Mouse (Mus musculus): ENCODE data around the gene Chst12.
"Not testable (repeated sequence)": the region's sequence is repeated elsewhere in the genome, so short reads cannot be mapped to it uniquely, and the experiment has no call there.

Chst12 gene

GRCm38 (mm10) chr5:140505208-140505780 lies at the start of gene Chst12:
Gene Chst12 (plus strand): TSS chr5:140505550.
- DNase-seq (ENCODE audit: low spot score in 2 of 2): peak; percentile 98 to 99

- DNase-seq (ENCODE audit: low spot score in 2 of 2): no peak
These were observed 43.9 kb upstream of the Chst12 start for GRCm38 (mm10) chr5:140461476-140461875.

- not testable (repeated sequence) for DNase-seq (ENCODE audit: low spot score in 2 of 2)
These were observed 42.2 kb upstream of the Chst12 start for GRCm38 (mm10) chr5:140463151-140463550.

- peak in 1 of 2 experiments; percentile 28 for DNase-seq (ENCODE audit: low spot score in 2 of 2)
These were observed 40.4 kb upstream of the Chst12 start for GRCm38 (mm10) chr5:140464943-140465342.

- no peak for DNase-seq (ENCODE audit: low spot score in 2 of 2)
These were observed 33.0 kb upstream of the Chst12 start for GRCm38 (mm10) chr5:140472336-140472735.

GRCm38 (mm10) chr5:140481458-140481857 lies 23.9 kb upstream of the Chst12 start:
- peak in 1 of 2 experiments; percentile 8 for DNase-seq (ENCODE audit: low spot score in 2 of 2)

- DNase-seq (ENCODE audit: low spot score in 2 of 2): no peak
These were observed 14.2 kb upstream of the Chst12 start for GRCm38 (mm10) chr5:140491142-140491541.

GRCm38 (mm10) chr5:140492684-140493233 lies 12.6 kb upstream of the Chst12 start:
- no peak for DNase-seq (ENCODE audit: low spot score in 2 of 2)

- DNase-seq (ENCODE audit: low spot score in 2 of 2): no peak
These were observed 7.2 kb upstream of the Chst12 start for GRCm38 (mm10) chr5:140498176-140498575.

- no peak for DNase-seq (ENCODE audit: low spot score in 2 of 2)
These were observed 4.6 kb upstream of the Chst12 start for GRCm38 (mm10) chr5:140500736-140501135.

GRCm38 (mm10) chr5:140501982-140502836 lies 3.1 kb upstream of the Chst12 start:
- no peak for DNase-seq (ENCODE audit: low spot score in 2 of 2)

- not testable (repeated sequence) for DNase-seq (ENCODE audit: low spot score in 2 of 2)
These were observed 2.4 kb upstream of the Chst12 start for GRCm38 (mm10) chr5:140502925-140503324.

- peak in 1 of 2 experiments; percentile 42 for DNase-seq (ENCODE audit: low spot score in 2 of 2)
These were observed 895 bp downstream of the Chst12 start for GRCm38 (mm10) chr5:140506096-140506794.

- peak in 1 of 2 experiments; percentile 33 for DNase-seq (ENCODE audit: low spot score in 2 of 2)
These were observed 2.3 kb downstream of the Chst12 start for GRCm38 (mm10) chr5:140507466-140508208.

- peak in 1 of 2 experiments; percentile 22 for DNase-seq (ENCODE audit: low spot score in 2 of 2)
These were observed 3.3 kb downstream of the Chst12 start for GRCm38 (mm10) chr5:140508686-140509085.

GRCm38 (mm10) chr5:140509204-140509603 lies 3.9 kb downstream of the Chst12 start:
- no peak for DNase-seq (ENCODE audit: low spot score in 2 of 2)

GRCm38 (mm10) chr5:140510012-140511000 lies 5.0 kb downstream of the Chst12 start:
- DNase-seq (ENCODE audit: low spot score in 2 of 2): no peak

GRCm38 (mm10) chr5:140513921-140514320 lies 8.6 kb downstream of the Chst12 start:
- no peak for DNase-seq (ENCODE audit: low spot score in 2 of 2)

GRCm38 (mm10) chr5:140514799-140515486 lies 9.6 kb downstream of the Chst12 start:
- no peak for DNase-seq (ENCODE audit: low spot score in 2 of 2)
